Mouse (Mus musculus) ES-Bruce4 (cell line): ENCODE measurements around the gene Il25. TPM values are rescaled to one million over a fixed set of nuclear protein-coding genes. Genes with fewer than 3 reads are reported as not detected.
A peak's percentile ranks its signal among the peaks of the same experiment; 100 is the strongest.

ENCODE experiments used
- H3K27ac ChIP-seq: 2 replicates; pipeline ENCODE4 v1.5.1; 2012; ENCODE audit warnings: low read length, inconsistent platforms; ENCODE audit not compliant: insufficient read depth
- H3K27me3 ChIP-seq: 2 replicates; pipeline ENCODE4 v1.6.1; 2012; ENCODE audit warnings: mild to moderate bottlenecking, low read length, inconsistent platforms; ENCODE audit not compliant: control insufficient read depth, poor library complexity, insufficient read depth, severe bottlenecking
- H3K36me3 ChIP-seq: 2 replicates; pipeline ENCODE4 v1.6.1; 2012; ENCODE audit warnings: inconsistent platforms, mild to moderate bottlenecking, low read length, moderate library complexity; ENCODE audit not compliant: control insufficient read depth, poor library complexity, insufficient read depth, severe bottlenecking
- H3K4me1 ChIP-seq: one replicate; pipeline ENCODE4 v1.8.1; 2011; ENCODE audit warnings: low read length; ENCODE audit not compliant: control insufficient read depth, insufficient read depth
- H3K4me3 ChIP-seq: 2 replicates; pipeline ENCODE4 v1.5.1; 2011; ENCODE audit warnings: low read depth, mild to moderate bottlenecking, low read length
- H3K9ac ChIP-seq: 2 replicates; pipeline ENCODE4 v1.6.1; 2012; ENCODE audit warnings: low read depth, mild to moderate bottlenecking, inconsistent platforms; ENCODE audit not compliant: poor library complexity, severe bottlenecking
- H3K9me3 ChIP-seq: replicated peaks from 2 replicates; pipeline ENCODE4 v1.6.1; 2012; ENCODE audit warnings: mild to moderate bottlenecking, low read length, inconsistent platforms; ENCODE audit not compliant: control insufficient read depth, poor library complexity, insufficient read depth, severe bottlenecking
- CTCF ChIP-seq: IDR thresholded peaks from one replicate; pipeline ENCODE4 v1.8.1; 2011; ENCODE audit warnings: low read depth, low read length
- EP300 ChIP-seq: IDR thresholded peaks from 2 replicates; pipeline ENCODE4 v1.6.1; 2011; ENCODE audit warnings: low read depth, low read length; ENCODE audit not compliant: insufficient read depth
- POLR2A ChIP-seq: IDR thresholded peaks from one replicate; pipeline ENCODE4 v1.8.1; 2011; ENCODE audit warnings: low read length; ENCODE audit not compliant: insufficient read depth
- polyA plus RNA-seq: library from polyadenylated mRNA; stranded (reverse); fragments of >200 nt; gene quantifications from 2 replicates; pipeline ENCODE4 v1.2.4, GENCODE M21; 2011; ENCODE audit warnings: low read depth; ENCODE audit not compliant: missing spikeins, insufficient read depth, insufficient read length

The Il25 gene
- polyA plus RNA-seq, 1 experiment = not detected

GRCm38 (mm10) chr14:54912109-54912850, 20.2 kb upstream of the Il25 start:
- H3K4me1 ChIP-seq = peaks cover 6% of the 10 kb centered on the region
- peaks cover 3% of the 10 kb centered on the region; the same call in 1 of the 2 replicates for H3K27me3 ChIP-seq
- H3K9me3 ChIP-seq = no peaks in the 10 kb centered on the region
- no peak for TF ChIP-seq EP300
- TF ChIP-seq POLR2A = no peak
- TF ChIP-seq CTCF = no peak
- H3K9ac ChIP-seq = peak overlapping the region; percentile 85
- peaks cover 10% of the 10 kb centered on the region; the same call in 1 of the 2 replicates for H3K36me3 ChIP-seq
- H3K27ac ChIP-seq = no peak overlapping the region
- peak overlapping the region; percentile 82 for H3K4me3 ChIP-seq

- TF ChIP-seq EP300 (no peak), POLR2A (peak; percentile 74)
- Histone ChIP-seq H3K27ac (no peak within 1 kb of the TSS), H3K9ac (peak within 1 kb of the TSS; percentile 85), H3K4me1 (peaks cover 3% of the 10 kb centered on the region), H3K9me3 (no peaks in the 10 kb centered on the region), H3K27me3 (peaks cover 3% of the 10 kb centered on the region; the same call in 1 of the 2 replicates), H3K36me3 (peaks cover 11% of the 10 kb centered on the region; the same call in 1 of the 2 replicates), H3K4me3 (peak within 1 kb of the TSS; percentile 82)
Measured at GRCm38 (mm10) chr14:54912886-54913285, 19.6 kb upstream of the Il25 start, which contains the start of gene Slc22a17. Gene Slc22a17 (minus strand): TSS chr14:54913132.

GRCm38 (mm10) chr14:54913343-54913742, 19.2 kb upstream of the Il25 start:
- no peaks in the 10 kb centered on the region for H3K9me3 ChIP-seq
- peaks cover 13% of the 10 kb centered on the region; the same call in 1 of the 2 replicates for H3K36me3 ChIP-seq
- peaks cover 3% of the 10 kb centered on the region for H3K4me1 ChIP-seq
- peaks cover 3% of the 10 kb centered on the region; the same call in 1 of the 2 replicates for H3K27me3 ChIP-seq
- peak overlapping the region; percentile 85 for H3K9ac ChIP-seq
- H3K4me3 ChIP-seq = peak overlapping the region; percentile 82
- H3K27ac ChIP-seq = no peak overlapping the region
- TF ChIP-seq CTCF = no peak
- no peak for TF ChIP-seq POLR2A
- no peak for TF ChIP-seq EP300

- peaks cover 16% of the 10 kb centered on the region; the same call in 1 of the 2 replicates for H3K36me3 ChIP-seq
- H3K9me3 ChIP-seq = no peaks in the 10 kb centered on the region; the same call in 1 of the 2 replicates
- TF ChIP-seq POLR2A = no peak
- no peak for TF ChIP-seq CTCF
- TF ChIP-seq EP300 = no peak
- no peak overlapping the region for H3K9ac ChIP-seq
- H3K4me3 ChIP-seq = no peak overlapping the region
- no peak overlapping the region for H3K27ac ChIP-seq
- no peaks in the 10 kb centered on the region for H3K27me3 ChIP-seq
- H3K4me1 ChIP-seq = peaks cover 3% of the 10 kb centered on the region
Measured at GRCm38 (mm10) chr14:54920076-54920685, 12.3 kb upstream of the Il25 start.

- H3K27ac ChIP-seq = peak overlapping the region; percentile 86
- H3K4me1 ChIP-seq = peaks cover 9% of the 10 kb centered on the region
- H3K27me3 ChIP-seq = no peaks in the 10 kb centered on the region
- TF ChIP-seq EP300 = 0 out of 2 replicates have a peak, but pooled peaks have one; percentile 22
- TF ChIP-seq CTCF = no peak
- peak; percentile 60 for TF ChIP-seq POLR2A
- no peaks in the 10 kb centered on the region for H3K36me3 ChIP-seq
- no peaks in the 10 kb centered on the region; the same call in 1 of the 2 replicates for H3K9me3 ChIP-seq
- H3K9ac ChIP-seq = peak overlapping the region; percentile 89
- peak overlapping the region; percentile 69 for H3K4me3 ChIP-seq
Measured at GRCm38 (mm10) chr14:54924641-54925348, 7.7 kb upstream of the Il25 start.
